Mouse (Mus musculus): ENCODE measurements around the gene Btrc. TPM values are rescaled to one million over a fixed set of nuclear protein-coding genes. Genes with fewer than 3 reads are reported as not detected.
A peak's percentile ranks its signal among the peaks of the same experiment; 100 is the strongest.

Btrc gene
- polyA plus RNA-seq, 1 experiment from 2014 or later: 50.3 TPM

DNA sequence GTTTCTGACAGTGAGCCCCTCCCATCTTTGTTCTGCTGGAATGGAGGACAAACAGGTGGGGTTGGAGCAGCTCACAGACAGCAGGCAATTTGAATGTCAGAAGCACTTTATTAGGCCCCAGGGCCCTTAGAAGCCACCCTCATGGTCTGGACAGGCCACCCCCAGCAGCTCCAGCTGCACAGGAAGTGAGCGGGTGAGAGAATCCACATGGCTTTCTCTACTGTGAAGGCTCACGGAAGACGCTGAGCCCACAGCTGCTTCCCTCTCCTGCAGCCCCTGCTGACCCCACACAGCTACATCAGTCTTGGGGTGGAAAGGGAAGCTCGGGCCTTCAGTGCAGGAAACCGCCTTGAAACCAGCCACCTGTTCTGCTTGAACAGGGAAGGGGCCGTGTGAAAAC is 188.7 kb downstream of the Btrc start:
- no peak overlapping the region for H3K4me2 ChIP-seq (ENCODE audit: low read depth, low read length)
- H3K4me3 ChIP-seq (ENCODE audit: low read depth, low read length): no peak overlapping the region
- H3K9me3 ChIP-seq (replicated peaks; ENCODE audit: control insufficient read depth, low read length): no peaks in the 10 kb centered on the region
- 36% methylated on average over 6 of the region's 6 CpGs for WGBS (ENCODE audit: insufficient replicate concordance)
- H3K27me3 ChIP-seq (ENCODE audit: control insufficient read depth, insufficient read depth, low read depth, low read length): no peaks in the 10 kb centered on the region
- no peak overlapping the region for H3K27ac ChIP-seq (ENCODE audit: low read length)
- no peak for ATAC-seq (ENCODE audit: low read depth)
- H3K36me3 ChIP-seq (ENCODE audit: control insufficient read depth, insufficient read depth): peaks cover 2% of the 10 kb centered on the region; the same call in 1 of the 2 replicates
- no peak overlapping the region for H3K9ac ChIP-seq (ENCODE audit: low read depth, low read length)
- H3K4me1 ChIP-seq (ENCODE audit: control insufficient read depth, low read depth, low read length): peaks cover 23% of the 10 kb centered on the region

DNA sequence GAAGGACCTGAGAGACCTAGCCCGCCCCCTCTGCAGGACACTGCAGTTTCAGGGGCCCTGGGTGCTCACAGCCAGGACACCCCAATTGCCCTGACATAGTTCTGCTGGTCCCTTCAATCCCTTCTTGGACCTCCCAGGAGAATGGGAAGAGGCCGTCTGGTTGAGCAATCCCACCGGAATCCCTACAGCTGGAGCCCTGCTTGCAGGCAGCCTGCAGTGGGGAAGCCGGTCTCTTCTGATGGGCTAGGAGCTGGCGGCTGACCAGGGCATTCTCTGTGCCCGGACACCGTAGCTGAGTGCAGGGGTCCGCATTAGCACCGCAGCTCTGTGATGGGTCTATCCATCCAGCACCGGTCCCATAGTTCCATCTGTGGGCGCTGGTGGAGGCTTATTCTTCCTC is 190.6 kb downstream of the Btrc start:
- no peak for ATAC-seq (ENCODE audit: low read depth)
- Histone ChIP-seq H3K36me3 (ENCODE audit: control insufficient read depth, insufficient read depth) (peaks cover 2% of the 10 kb centered on the region; the same call in 1 of the 2 replicates), H3K4me3 (ENCODE audit: low read depth, low read length) (no peak overlapping the region)

GRCm38 (mm10) chr19:45560153-45560890 is 196.8 kb downstream of the Btrc start, which contains the start of the genes Poll and Gm17018:
TSS of gene Poll (minus strand) at chr19:45560531.
TSS of gene Gm17018 (plus strand) at chr19:45560615.
- H3K4me3 ChIP-seq (ENCODE audit: low read depth, low read length): peak within 1 kb of the TSS; percentile 81
- no peaks in the 10 kb centered on the region for H3K36me3 ChIP-seq (ENCODE audit: control insufficient read depth, insufficient read depth)
- ATAC-seq (ENCODE audit: low read depth): peak; percentile 75
- WGBS (ENCODE audit: insufficient replicate concordance): 0% methylated on average over 33 of the region's 35 CpGs
- no peaks in the 10 kb centered on the region for H3K9me3 ChIP-seq (replicated peaks; ENCODE audit: control insufficient read depth, low read length)
- peak within 1 kb of the TSS; percentile 95 for H3K4me2 ChIP-seq (ENCODE audit: low read depth, low read length)
- H3K27me3 ChIP-seq (ENCODE audit: control insufficient read depth, insufficient read depth, low read depth, low read length): no peaks in the 10 kb centered on the region
- H3K9ac ChIP-seq (ENCODE audit: low read depth, low read length): peak within 1 kb of the TSS; percentile 75
- H3K27ac ChIP-seq (ENCODE audit: low read length): peak within 1 kb of the TSS; percentile 57
- peaks cover 14% of the 10 kb centered on the region for H3K4me1 ChIP-seq (ENCODE audit: control insufficient read depth, low read depth, low read length)

More for the DNA sequence above, 190.6 kb downstream of the Btrc start:
- H3K27me3 ChIP-seq (ENCODE audit: control insufficient read depth, insufficient read depth, low read depth, low read length): no peaks in the 10 kb centered on the region
- peaks cover 7% of the 10 kb centered on the region for H3K4me1 ChIP-seq (ENCODE audit: control insufficient read depth, low read depth, low read length)
- no peaks in the 10 kb centered on the region for H3K9me3 ChIP-seq (replicated peaks; ENCODE audit: control insufficient read depth, low read length)
- H3K9ac ChIP-seq (ENCODE audit: low read depth, low read length): no peak overlapping the region
- 88% methylated on average over 11 of the region's 11 CpGs for WGBS (ENCODE audit: insufficient replicate concordance)
- H3K4me2 ChIP-seq (ENCODE audit: low read depth, low read length): no peak overlapping the region
- H3K27ac ChIP-seq (ENCODE audit: low read length): no peak overlapping the region

DNA sequence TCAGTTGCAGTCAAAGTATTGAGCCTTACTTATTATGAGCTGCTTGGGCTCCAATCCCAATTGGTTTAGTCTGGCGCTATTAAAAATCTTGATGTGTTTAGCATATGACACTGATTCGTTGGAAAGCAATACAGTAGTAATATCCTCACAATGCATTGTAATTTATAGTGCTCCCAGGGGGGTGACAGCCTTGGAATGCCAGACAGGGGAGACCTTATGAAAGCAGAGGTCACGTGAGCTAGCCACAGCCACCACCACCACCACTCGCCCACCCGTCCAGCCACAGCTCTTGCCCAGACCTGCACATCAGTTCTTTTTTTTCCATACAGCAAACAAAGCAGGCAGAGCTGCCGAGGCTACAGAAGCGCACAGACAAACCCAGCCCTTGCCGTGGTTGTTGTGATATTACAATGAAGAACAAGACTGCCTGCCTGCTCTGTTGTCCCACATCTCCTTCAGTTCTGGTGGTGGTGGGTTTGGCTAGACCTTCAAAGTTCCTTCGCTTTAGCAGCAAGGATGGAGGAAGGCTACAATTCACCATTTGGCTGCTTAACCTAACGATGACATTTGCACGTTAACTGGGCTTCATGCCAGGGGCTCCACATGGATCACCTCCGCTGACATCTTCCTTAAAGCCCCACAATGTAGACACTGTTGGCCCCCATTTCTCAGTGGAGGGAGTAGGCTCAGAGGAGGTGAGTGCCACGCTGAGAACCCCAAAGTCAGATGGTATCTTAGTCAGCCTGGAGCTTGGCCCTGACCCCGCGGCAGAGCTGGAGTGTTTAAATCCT is 202.6 kb downstream of the Btrc start:
- no peak overlapping the region for H3K9ac ChIP-seq (ENCODE audit: low read depth, low read length)
- WGBS (ENCODE audit: insufficient replicate concordance): 71% methylated on average over 15 of the region's 15 CpGs
- no peaks in the 10 kb centered on the region for H3K9me3 ChIP-seq (replicated peaks; ENCODE audit: control insufficient read depth, low read length)

DNA sequence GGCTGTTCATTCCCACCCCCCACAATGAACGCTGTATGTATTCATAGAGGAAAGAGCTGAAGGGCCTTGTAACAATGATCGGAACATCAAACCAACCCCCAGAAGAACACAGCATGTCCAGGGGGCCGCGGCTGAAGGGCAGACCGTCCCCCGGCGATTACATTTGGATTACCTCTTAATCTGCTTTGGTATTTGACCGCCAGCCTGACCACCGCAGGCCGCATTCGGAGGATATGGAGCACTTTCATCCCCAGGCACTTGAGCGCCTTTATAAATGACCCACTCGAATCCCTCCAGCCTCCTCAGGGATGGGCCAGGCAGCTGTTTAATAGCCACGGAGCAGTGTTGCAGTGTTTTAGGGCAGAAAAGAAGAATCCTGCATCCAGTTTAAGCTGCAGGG is 203.8 kb downstream of the Btrc start:
- Histone ChIP-seq H3K9me3 (replicated peaks; ENCODE audit: control insufficient read depth, low read length) (no peaks in the 10 kb centered on the region), H3K4me2 (ENCODE audit: low read depth, low read length) (no peak overlapping the region), H3K27ac (ENCODE audit: low read length) (no peak overlapping the region), H3K4me1 (ENCODE audit: control insufficient read depth, low read depth, low read length) (no peaks in the 10 kb centered on the region), H3K36me3 (ENCODE audit: control insufficient read depth, insufficient read depth) (no peaks in the 10 kb centered on the region), H3K4me3 (ENCODE audit: low read depth, low read length) (no peak overlapping the region), H3K27me3 (ENCODE audit: control insufficient read depth, insufficient read depth, low read depth, low read length) (no peaks in the 10 kb centered on the region), H3K9ac (ENCODE audit: low read depth, low read length) (no peak overlapping the region)
- 80% methylated on average over 14 of the region's 14 CpGs for WGBS (ENCODE audit: insufficient replicate concordance)
- no peak for ATAC-seq (ENCODE audit: low read depth)

More for the DNA sequence above, 202.6 kb downstream of the Btrc start:
- no peak overlapping the region for H3K27ac ChIP-seq (ENCODE audit: low read length)
- no peak overlapping the region for H3K4me3 ChIP-seq (ENCODE audit: low read depth, low read length)
- H3K27me3 ChIP-seq (ENCODE audit: control insufficient read depth, insufficient read depth, low read depth, low read length): no peaks in the 10 kb centered on the region
- H3K36me3 ChIP-seq (ENCODE audit: control insufficient read depth, insufficient read depth): no peaks in the 10 kb centered on the region
- ATAC-seq (ENCODE audit: low read depth): no peak
- H3K4me2 ChIP-seq (ENCODE audit: low read depth, low read length): no peak overlapping the region
- H3K4me1 ChIP-seq (ENCODE audit: control insufficient read depth, low read depth, low read length): no peaks in the 10 kb centered on the region

- peak; percentile 44 for ATAC-seq (ENCODE audit: low read depth)
- 35% methylated on average over 6 of the region's 6 CpGs for WGBS (ENCODE audit: insufficient replicate concordance)
- no peak overlapping the region for H3K4me2 ChIP-seq (ENCODE audit: low read depth, low read length)
- no peaks in the 10 kb centered on the region for H3K36me3 ChIP-seq (ENCODE audit: control insufficient read depth, insufficient read depth)
- no peaks in the 10 kb centered on the region for H3K9me3 ChIP-seq (replicated peaks; ENCODE audit: control insufficient read depth, low read length)
- H3K9ac ChIP-seq (ENCODE audit: low read depth, low read length): no peak overlapping the region
- no peaks in the 10 kb centered on the region for H3K27me3 ChIP-seq (ENCODE audit: control insufficient read depth, insufficient read depth, low read depth, low read length)
- no peak overlapping the region for H3K4me3 ChIP-seq (ENCODE audit: low read depth, low read length)
- H3K27ac ChIP-seq (ENCODE audit: low read length): no peak overlapping the region
- H3K4me1 ChIP-seq (ENCODE audit: control insufficient read depth, low read depth, low read length): peaks cover 39% of the 10 kb centered on the region
These were observed 209.5 kb downstream of the Btrc start for GRCm38 (mm10) chr19:45573033-45573432.

- H3K4me1 ChIP-seq (ENCODE audit: control insufficient read depth, low read depth, low read length): peaks cover 39% of the 10 kb centered on the region
- H3K4me3 ChIP-seq (ENCODE audit: low read depth, low read length): no peak overlapping the region
- no peak overlapping the region for H3K27ac ChIP-seq (ENCODE audit: low read length)
- H3K36me3 ChIP-seq (ENCODE audit: control insufficient read depth, insufficient read depth): no peaks in the 10 kb centered on the region
- ATAC-seq (ENCODE audit: low read depth): peak; percentile 58
- H3K9ac ChIP-seq (ENCODE audit: low read depth, low read length): no peak overlapping the region
- no peaks in the 10 kb centered on the region for H3K9me3 ChIP-seq (replicated peaks; ENCODE audit: control insufficient read depth, low read length)
- H3K4me2 ChIP-seq (ENCODE audit: low read depth, low read length): no peak overlapping the region
- WGBS (ENCODE audit: insufficient replicate concordance): 16% methylated on average over 6 of the region's 6 CpGs
- H3K27me3 ChIP-seq (ENCODE audit: control insufficient read depth, insufficient read depth, low read depth, low read length): no peaks in the 10 kb centered on the region
These were observed 210.3 kb downstream of the Btrc start for GRCm38 (mm10) chr19:45573861-45574267.

- Histone ChIP-seq H3K4me3 (ENCODE audit: low read depth, low read length) (no peak overlapping the region), H3K27ac (ENCODE audit: low read length) (no peak overlapping the region), H3K36me3 (ENCODE audit: control insufficient read depth, insufficient read depth) (no peaks in the 10 kb centered on the region), H3K9ac (ENCODE audit: low read depth, low read length) (no peak overlapping the region), H3K27me3 (ENCODE audit: control insufficient read depth, insufficient read depth, low read depth, low read length) (no peaks in the 10 kb centered on the region), H3K9me3 (replicated peaks; ENCODE audit: control insufficient read depth, low read length) (no peaks in the 10 kb centered on the region), H3K4me2 (ENCODE audit: low read depth, low read length) (no peak overlapping the region), H3K4me1 (ENCODE audit: control insufficient read depth, low read depth, low read length) (peaks cover 39% of the 10 kb centered on the region)
- WGBS (ENCODE audit: insufficient replicate concordance): 25% methylated on average over 7 of the region's 7 CpGs
- ATAC-seq (ENCODE audit: low read depth): no peak
These were observed 210.9 kb downstream of the Btrc start for GRCm38 (mm10) chr19:45574339-45574898.

All from liver, embryonic 16.5 days (tissue).